Mouse (Mus musculus) layer of hippocampus, postnatal 10 days (tissue): Measurements from ENCODE around the gene Gm3095. TPM values are rescaled to one million over a fixed set of nuclear protein-coding genes. Genes with fewer than 3 reads are reported as not detected.
"Not testable (repeated sequence)": the region's sequence is repeated elsewhere in the genome, so short reads cannot be mapped to it uniquely, and the experiment has no call there.

Experiments
- DNase-seq, 2 experiments: peaks; one replicate each; pipeline ENCODE4 v3.0.0; 2021; ENCODE audit warnings: low spot score in 2 of 2
- long read RNA-seq: library from polyadenylated mRNA; stranded (forward); transcript quantifications from one replicate; pipeline ENCODE4 v2.0.0, GENCODE M21; 2023
- total RNA-seq, 2 experiments: library from RNA; stranded (reverse); gene quantifications; 2 replicates each; pipeline ENCODE4 v1.2.3; 2021

The Gm3095 gene
- under 1 TPM in 1 of 2 experiments, not detected in 1; 0.25 TPM for total RNA-seq
- long read RNA-seq, result 0 reads

GRCm38 (mm10) chr14:3963247-3963646 is at the start of gene Gm3095:
Gene Gm3095, plus strand, starts transcription at chr14:3963547.
- DNase-seq, result not testable (repeated sequence)

- DNase-seq, result not testable (repeated sequence)
Observed at GRCm38 (mm10) chr14:3931456-3931855, 31.9 kb upstream of the Gm3095 start, which contains the start of gene Gm3029. Gene Gm3029, plus strand, starts transcription at chr14:3931756.

GRCm38 (mm10) chr14:3998094-3998493 is 34.7 kb downstream of the Gm3095 start, which contains the start of gene Gm3099:
Gene Gm3099, plus strand, starts transcription at chr14:3998394.
- not testable (repeated sequence) for DNase-seq

Other genes with a start within 250 kb of the Gm3095 start
- 1 to 10 TPM; 1.8 to 2.4 TPM for gene Gm3002, start 153.5 kb upstream of the Gm3095 start, total RNA-seq
- gene Gm3033, start 117.3 kb upstream of the Gm3095 start, total RNA-seq, result not detected
- under 1 TPM in 1 of 2 experiments, not detected in 1; 0.43 TPM for gene Gm2916, start 79.4 kb upstream of the Gm3095 start, total RNA-seq
- not detected for gene Gm3029, start 31.8 kb upstream of the Gm3095 start, total RNA-seq
- gene Gm3099, start 34.8 kb downstream of the Gm3095 start, total RNA-seq, result not detected
- 10 to 100 TPM; 10.3 to 12.5 TPM for gene Gm5796, start 60.4 kb downstream of the Gm3095 start, total RNA-seq
- under 1 TPM in 1 of 2 experiments, not detected in 1; 0.71 TPM for gene Gm3115, start 120.6 kb downstream of the Gm3095 start, total RNA-seq
- gene Gm8108, start 147.0 kb downstream of the Gm3095 start, total RNA-seq, result 10 to 100 TPM in 1 of 2 experiments, 1 to 10 TPM in 1; 8.5 to 10.8 TPM
- not detected for gene Gm3127, start 201.5 kb downstream of the Gm3095 start, total RNA-seq
- 1 to 10 TPM; 3.1 to 4.2 TPM for gene Gm2974, start 219.0 kb downstream of the Gm3095 start, total RNA-seq